Mouse (Mus musculus): ENCODE measurements around the gene D230025D16Rik.
A peak's percentile ranks its signal among the peaks of the same experiment; 100 is the strongest.
"Not testable (repeated sequence)": the region's sequence is repeated elsewhere in the genome, so short reads cannot be mapped to it uniquely, and the experiment has no call there.

D230025D16Rik gene

DNA sequence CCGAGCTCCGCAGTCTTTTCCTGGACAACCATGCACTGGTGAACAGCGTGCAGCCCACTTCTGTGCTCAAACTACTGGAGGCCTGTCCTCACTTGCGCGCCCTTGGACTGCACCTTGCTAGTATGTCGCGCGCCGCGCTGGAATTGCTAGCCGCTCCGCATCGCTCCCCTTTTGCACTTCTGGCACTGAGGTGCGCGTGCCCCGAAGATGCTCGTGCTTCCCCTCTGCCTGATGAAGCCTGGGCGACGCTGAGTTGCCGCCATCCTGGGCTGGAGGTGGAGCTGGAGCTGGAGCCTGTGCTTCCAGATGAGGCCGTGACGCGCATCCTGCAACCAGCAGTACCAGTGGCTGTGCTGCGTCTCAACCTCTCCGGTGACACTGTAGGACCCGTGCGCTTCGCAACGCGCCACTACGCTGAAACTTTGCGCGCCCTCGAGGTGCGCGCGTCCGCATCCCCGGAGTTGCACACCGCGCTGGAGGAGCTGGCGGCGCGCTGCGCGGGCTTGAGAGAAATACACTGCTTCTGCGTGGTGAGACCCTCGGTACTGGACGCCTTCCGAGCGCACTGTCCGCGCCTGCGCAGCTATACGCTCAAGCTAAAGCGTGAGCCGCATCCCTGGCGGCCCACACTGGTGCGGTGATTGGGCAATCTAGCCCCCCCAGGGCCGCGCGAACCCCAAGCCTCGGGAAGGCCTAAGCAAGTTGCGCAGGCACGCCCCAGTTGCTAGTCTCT is 43.6 kb downstream of the D230025D16Rik start:
- DNase-seq (ENCODE audit: low spot score) = no peak

- DNase-seq (ENCODE audit: low spot score) = no peak
Measured at GRCm38 (mm10) chr8:105269075-105269458, 44.1 kb downstream of the D230025D16Rik start.

DNA sequence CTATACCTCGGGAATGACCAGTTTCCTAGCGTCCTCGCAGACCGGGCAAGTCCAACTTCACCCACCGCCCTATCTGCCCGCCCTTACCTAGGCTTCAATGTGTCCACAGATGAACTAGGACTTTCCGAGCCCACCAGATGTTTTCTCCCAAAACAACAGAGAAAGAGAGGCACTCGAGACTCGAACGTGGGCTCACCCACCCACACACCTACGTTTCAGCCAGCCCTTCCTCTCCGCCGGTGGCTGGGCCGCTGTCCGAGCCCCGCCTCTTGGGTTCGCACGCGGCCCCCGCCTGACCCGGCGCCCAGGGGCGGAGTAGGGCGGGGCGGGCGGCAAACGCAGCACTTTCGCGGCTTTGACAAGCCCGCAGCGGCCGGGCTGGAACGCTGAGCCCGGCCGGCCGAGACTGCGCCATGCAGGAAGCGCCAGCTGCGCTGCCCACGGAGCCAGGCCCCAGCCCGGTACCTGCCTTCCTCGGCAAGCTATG is 44.6 kb downstream of the D230025D16Rik start, which contains the start of gene Hsf4:
Gene Hsf4, plus strand, starts transcription at position 341 of the 487 bp plus-strand sequence.
- DNase-seq (ENCODE audit: low spot score) = no peak

DNA sequence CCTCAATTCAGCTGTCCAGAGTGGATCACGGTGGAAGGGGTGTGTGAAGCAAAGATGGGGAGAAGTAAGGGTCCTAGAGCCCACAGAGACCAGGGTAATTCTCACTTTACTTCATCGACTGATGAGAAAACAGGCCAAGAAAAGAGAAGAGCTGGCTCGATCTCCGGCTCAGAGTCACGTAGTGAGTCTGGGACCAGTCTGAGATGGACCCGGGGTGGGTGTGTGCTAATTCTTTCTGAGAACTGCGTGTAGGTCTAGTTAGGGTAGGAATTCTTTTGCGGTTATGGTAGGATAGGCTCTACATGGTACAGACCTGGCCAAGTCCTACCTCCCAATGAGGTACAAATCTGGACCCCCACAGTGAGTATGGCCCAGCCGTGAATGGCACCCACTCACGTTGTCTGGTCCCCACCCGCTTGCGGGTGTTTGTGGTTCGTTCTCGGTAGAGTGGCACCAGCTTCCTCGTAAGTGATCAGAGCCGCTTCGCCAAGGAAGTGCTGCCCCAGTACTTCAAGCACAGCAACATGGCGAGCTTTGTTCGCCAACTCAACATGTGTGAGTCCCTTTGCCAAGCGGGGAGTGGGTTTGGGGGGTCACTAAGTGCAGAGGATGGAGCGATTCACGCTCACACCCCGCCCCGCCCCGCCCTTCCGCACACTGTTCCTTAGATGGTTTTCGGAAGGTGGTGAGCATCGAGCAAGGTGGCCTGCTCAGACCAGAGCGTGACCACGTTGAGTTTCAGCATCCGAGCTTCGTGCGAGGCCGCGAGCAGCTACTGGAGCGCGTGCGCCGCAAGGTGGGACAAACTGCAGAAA is 45.4 kb downstream of the D230025D16Rik start:
- DNase-seq (ENCODE audit: low spot score) = no peak

DNA sequence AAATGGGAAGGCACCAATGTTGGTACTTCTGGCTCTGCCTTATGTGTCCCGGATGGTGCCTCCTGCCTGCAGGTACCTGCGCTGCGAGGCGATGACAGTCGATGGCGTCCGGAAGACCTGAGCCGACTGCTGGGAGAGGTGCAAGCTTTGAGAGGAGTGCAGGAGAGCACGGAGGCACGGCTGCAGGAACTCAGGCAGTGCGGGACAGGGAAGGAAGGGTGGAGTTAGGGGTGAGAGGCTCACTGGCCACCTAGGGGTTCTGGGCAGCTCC is 45.9 kb downstream of the D230025D16Rik start:
- DNase-seq (ENCODE audit: low spot score) = no peak

GRCm38 (mm10) chr8:105275387-105275786 is 50.4 kb downstream of the D230025D16Rik start:
- no peak for DNase-seq (ENCODE audit: low spot score)

- no peak for DNase-seq (ENCODE audit: low spot score)
Measured at GRCm38 (mm10) chr8:105275840-105276239, 50.9 kb downstream of the D230025D16Rik start, which contains the start of gene Nol3. Gene Nol3, plus strand, starts transcription at chr8:105276140.

DNA sequence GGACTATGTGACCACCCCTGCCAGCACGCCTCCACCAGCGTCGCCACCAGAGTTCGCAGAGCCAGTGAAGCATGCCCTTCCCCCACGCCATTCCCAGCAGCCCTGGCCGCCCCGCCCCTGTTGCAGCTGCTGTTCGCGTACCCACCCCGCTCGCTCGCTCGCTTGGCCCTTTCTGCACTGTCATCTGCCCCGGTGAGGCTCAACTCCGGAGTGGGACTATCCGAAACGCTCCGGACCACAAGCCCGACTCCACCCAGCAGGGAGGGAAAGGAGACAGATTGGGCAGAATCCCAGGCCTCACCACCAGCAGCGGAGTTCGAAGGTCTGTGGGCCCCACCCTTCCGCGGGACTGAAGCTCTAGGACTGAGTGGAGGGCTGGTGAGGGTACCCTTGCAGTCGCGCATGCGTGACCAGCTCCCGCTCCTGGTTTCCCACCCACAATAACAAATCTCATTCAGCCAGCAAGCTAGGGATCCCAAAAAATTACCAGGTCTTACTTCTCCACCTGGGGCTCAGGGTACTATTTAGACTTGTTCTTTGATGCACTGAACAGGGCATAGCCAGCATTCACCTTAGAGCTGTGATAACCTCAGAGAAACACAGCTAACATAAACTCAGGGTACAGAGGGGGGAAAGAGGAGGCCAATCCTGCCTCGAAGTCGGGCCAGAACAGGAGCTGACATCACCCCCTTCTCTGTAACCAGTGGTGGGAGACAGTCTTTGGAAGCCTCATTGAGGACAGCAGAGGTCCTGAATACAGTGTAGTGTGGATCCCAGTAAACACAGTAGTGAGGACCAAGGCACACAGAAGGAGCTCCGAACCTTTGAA is 51.6 kb downstream of the D230025D16Rik start:
- no peak for DNase-seq (ENCODE audit: low spot score)

DNA sequence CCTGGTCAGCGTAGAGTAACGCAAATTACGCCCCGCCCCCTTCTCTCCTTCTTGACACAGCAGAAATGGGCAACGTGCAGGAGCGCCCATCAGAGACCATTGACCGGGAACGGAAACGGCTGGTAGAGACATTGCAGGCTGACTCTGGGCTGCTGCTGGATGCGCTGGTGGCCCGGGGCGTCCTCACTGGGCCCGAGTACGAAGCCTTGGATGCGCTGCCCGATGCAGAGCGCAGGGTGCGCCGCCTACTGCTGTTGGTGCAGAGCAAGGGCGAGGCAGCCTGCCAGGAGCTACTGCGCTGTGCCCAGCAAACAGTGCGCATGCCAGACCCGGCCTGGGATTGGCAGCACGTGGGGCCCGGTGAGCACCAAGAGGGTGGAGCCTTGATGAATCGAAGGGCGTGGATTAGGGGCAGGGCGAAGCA is 54.0 kb downstream of the D230025D16Rik start:
- DNase-seq (ENCODE audit: low spot score) = no peak

DNA sequence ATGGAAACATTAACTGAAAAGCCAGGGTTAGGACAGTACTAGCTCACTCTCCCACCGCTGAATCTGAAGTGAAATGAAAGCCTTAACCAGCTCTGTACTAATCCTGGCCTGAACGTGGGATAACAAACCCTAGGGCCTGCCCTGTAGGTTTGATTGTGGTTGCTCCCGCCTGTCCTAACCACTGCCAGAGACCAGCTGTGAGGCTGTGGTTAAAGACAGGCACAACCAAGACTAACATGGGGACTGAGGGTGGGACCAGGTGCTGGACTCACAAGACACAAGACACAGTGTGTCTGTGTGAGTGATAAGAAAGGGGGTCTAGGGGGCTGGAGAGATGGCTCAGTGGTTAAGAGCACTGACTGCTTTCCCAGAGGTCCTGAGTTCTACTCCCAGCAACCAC is 55.6 kb downstream of the D230025D16Rik start:
- no peak for DNase-seq (ENCODE audit: low spot score)

- no peak for DNase-seq (ENCODE audit: low spot score)
Measured at GRCm38 (mm10) chr8:105281821-105282220, 56.9 kb downstream of the D230025D16Rik start.

DNA sequence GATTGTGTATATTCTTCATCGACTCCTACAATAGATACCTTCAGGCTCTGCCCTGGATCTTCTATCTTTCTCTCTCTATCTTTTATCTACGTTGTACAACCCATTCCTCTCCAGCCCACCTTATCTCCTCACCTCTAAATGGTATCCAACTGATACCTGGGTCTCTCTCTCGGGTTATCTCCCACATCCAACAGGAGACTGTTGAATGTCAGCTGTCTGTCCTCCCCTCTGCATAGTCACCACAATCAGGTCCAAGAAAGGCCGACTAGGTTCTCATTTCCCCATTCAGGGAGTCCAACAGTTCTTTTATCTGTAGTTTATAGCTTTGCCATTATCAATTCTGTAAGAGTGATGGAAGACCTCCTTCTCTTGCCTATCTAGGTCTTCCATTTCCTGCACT is 57.3 kb downstream of the D230025D16Rik start:
- no peak for DNase-seq (ENCODE audit: low spot score)

GRCm38 (mm10) chr8:105283074-105283473 is 58.1 kb downstream of the D230025D16Rik start:
- no peak for DNase-seq (ENCODE audit: low spot score)

DNA sequence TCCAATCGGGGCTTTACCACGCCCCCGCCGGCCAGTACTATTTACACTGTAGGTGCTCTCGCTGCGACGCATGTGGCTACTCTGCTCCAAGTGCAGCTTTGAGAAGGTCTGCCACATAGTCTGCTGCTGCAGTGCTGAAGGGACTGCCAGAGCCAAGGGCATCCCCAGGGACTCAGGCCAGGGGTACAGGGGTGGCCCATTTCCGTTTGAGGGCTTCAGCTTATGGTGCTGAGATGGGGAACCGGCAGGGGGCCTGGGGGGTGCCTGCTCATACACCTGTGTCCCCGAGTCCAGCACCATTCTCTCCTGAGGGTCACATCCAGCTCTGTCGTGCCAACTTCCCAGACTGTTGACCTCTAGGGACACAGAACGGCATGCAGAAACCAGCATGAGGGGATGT is 60.6 kb downstream of the D230025D16Rik start:
- DNase-seq (ENCODE audit: low spot score) = no peak

GRCm38 (mm10) chr8:105286907-105287306 is 62.0 kb downstream of the D230025D16Rik start:
- DNase-seq (ENCODE audit: low spot score) = no peak

- DNase-seq (ENCODE audit: low spot score) = no peak
Measured at GRCm38 (mm10) chr8:105288231-105288630, 63.3 kb downstream of the D230025D16Rik start.

DNA sequence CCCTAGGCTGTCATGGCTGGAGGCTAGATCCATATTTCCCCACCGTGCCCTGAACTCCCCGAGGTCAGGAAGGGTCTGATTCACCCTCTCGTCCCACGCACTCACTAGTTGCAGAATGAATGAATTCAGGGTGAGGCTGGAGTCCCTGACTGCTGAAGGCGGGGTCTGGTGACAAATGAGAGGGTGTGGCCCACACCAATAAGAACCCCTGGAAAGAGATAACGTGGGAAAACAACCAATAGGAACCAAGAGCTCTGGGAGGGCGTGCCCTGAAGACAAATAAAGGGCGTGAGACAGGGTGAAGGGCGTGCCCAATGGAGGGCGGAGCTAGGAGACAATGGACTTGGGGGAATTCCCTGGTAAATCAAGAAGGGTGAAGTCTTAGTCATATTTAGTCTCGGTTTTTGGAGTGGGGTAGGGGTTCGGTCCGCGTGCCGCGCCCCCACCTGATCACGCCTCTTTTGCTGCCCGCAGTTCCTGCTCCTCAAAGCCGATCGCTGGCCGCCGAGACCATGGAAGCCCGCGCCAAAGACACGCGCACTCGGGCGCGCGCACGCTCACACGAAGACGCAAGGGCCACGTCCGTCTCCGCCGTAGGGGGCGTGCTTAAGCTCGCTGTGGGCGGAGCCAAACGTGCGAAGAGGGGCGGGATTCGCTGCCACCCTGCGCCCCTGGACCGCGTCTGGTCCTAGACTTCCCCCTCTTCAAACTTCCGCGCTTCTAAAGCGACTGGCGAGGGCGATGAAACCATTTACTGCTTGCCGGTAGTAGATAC is 64.2 kb downstream of the D230025D16Rik start:
- DNase-seq (ENCODE audit: low spot score) = peak; percentile 78

- no peak for DNase-seq (ENCODE audit: low spot score)
Measured at GRCm38 (mm10) chr8:105289805-105290460, 65.0 kb downstream of the D230025D16Rik start, which contains the start of gene 4931428F04Rik. Gene 4931428F04Rik, minus strand, starts transcription at chr8:105289864.

DNA sequence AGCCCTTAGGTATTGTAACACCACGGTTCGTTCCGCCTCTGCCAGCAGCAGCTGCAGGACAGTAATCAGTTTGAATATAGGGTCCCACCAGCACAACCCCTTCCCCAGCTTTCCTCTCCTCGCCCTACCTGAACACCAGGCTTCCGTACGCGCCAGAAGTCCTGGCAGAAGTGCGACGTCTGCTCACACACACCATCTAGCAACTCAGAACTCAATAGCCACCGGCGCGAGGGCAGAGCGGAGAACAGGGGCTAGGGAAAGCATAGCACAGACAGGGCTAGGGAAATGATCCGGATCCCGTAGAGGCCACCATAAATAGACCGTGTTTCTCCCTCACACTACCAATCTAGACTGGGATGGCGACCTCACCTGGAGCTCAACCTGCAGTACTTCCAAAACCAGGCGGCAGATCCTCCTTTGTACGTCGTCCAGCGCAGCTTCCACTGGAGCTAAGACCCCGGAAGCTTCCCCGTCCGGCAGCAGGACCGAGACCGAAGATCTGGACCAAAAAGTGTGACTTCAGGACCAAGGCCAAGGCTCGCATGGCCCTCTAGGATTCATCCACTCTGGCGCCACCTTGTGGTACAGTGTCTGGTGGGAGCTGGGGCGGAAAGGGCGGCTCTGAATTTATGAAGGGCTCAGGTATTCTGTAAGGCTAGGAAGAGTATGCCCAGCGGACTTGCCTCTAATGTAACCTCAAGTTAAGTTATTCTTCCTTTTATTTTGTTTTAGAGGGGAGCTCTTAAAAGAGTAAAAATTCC is 65.8 kb downstream of the D230025D16Rik start:
- peak; percentile 90 for DNase-seq (ENCODE audit: low spot score)

GRCm38 (mm10) chr8:105291364-105291763 is 66.4 kb downstream of the D230025D16Rik start:
- DNase-seq (ENCODE audit: low spot score) = not testable (repeated sequence)

Data from ovary, postnatal 10 days (tissue).